Mouse (Mus musculus) urinary bladder, postnatal 36 days (tissue): ENCODE data around the gene Sgcd.

Source experiments
- DNase-seq, 2 experiments: peaks; one replicate each; pipeline ENCODE4 v3.0.0; 2022; ENCODE audit warnings: low spot score in 2 of 2, mixed read lengths in 1 of 2

Gene Sgcd

GRCm38 (mm10) chr11:47988697-47989533 lies at the start of gene Sgcd:
Sgcd (minus strand) TSS chr11:47988969.
- peak in 1 of 2 experiments; percentile 5 for DNase-seq

GRCm38 (mm10) chr11:48038051-48038450 lies 49.3 kb upstream of the Sgcd start:
- DNase-seq, result no peak

- no peak for DNase-seq
These were observed 24.1 kb upstream of the Sgcd start for GRCm38 (mm10) chr11:48012836-48013235.

GRCm38 (mm10) chr11:47988333-47988696 lies 454 bp downstream of the Sgcd start:
- DNase-seq, result no peak

GRCm38 (mm10) chr11:47987893-47988267 lies 889 bp downstream of the Sgcd start:
- DNase-seq, result no peak

GRCm38 (mm10) chr11:47987251-47987892 lies 1.4 kb downstream of the Sgcd start:
- DNase-seq, result no peak

- no peak for DNase-seq
These were observed 6.6 kb downstream of the Sgcd start for GRCm38 (mm10) chr11:47982152-47982551.

- no peak for DNase-seq
These were observed 7.7 kb downstream of the Sgcd start for GRCm38 (mm10) chr11:47981108-47981507.

- no peak for DNase-seq
These were observed 35.5 kb downstream of the Sgcd start for GRCm38 (mm10) chr11:47953291-47953690.

- peak in 1 of 2 experiments; percentile 1 for DNase-seq
These were observed 36.4 kb downstream of the Sgcd start for GRCm38 (mm10) chr11:47952366-47952765.

- no peak for DNase-seq
These were observed 49.0 kb downstream of the Sgcd start for GRCm38 (mm10) chr11:47939795-47940194.

GRCm38 (mm10) chr11:47917616-47918015 lies 71.2 kb downstream of the Sgcd start:
- DNase-seq, result no peak

GRCm38 (mm10) chr11:47891617-47892172 lies 97.1 kb downstream of the Sgcd start:
- no peak for DNase-seq

GRCm38 (mm10) chr11:47890315-47890714 lies 98.5 kb downstream of the Sgcd start:
- no peak for DNase-seq

- DNase-seq, result no peak
These were observed 103.5 kb downstream of the Sgcd start for GRCm38 (mm10) chr11:47885310-47885709.

- no peak for DNase-seq
These were observed 105.2 kb downstream of the Sgcd start for GRCm38 (mm10) chr11:47883545-47883944.

- no peak for DNase-seq
These were observed 112.1 kb downstream of the Sgcd start for GRCm38 (mm10) chr11:47876633-47877170.

- DNase-seq, result no peak
These were observed 142.9 kb downstream of the Sgcd start for GRCm38 (mm10) chr11:47845894-47846293.

GRCm38 (mm10) chr11:47833283-47833682 lies 155.5 kb downstream of the Sgcd start:
- no peak for DNase-seq

GRCm38 (mm10) chr11:47810307-47810706 lies 178.5 kb downstream of the Sgcd start:
- no peak for DNase-seq

- DNase-seq, result no peak
These were observed 184.6 kb downstream of the Sgcd start for GRCm38 (mm10) chr11:47804101-47804715.

GRCm38 (mm10) chr11:47777916-47778226 lies 210.9 kb downstream of the Sgcd start:
- no peak for DNase-seq
